Mouse (Mus musculus) hindbrain, embryonic 14.5 days (tissue): Measurements from ENCODE around the gene Rassf1. TPM values are rescaled to one million over a fixed set of nuclear protein-coding genes. Genes with fewer than 3 reads are reported as not detected.
A peak's percentile ranks its signal among the peaks of the same experiment; 100 is the strongest.

ENCODE experiments used
- ATAC-seq: fragments of 200-750 bp; cut with Nextera tagmentation; 2 replicates; pipeline ENCODE4 v1.8.0; 2017; ENCODE audit warnings: moderate number of reproducible peaks, mild to moderate bottlenecking, moderate TSS enrichment, moderate library complexity; ENCODE audit not compliant: low FRiP score
- DNase-seq: peaks from one replicate; pipeline ENCODE4 v3.0.0-alpha.2; 2015; ENCODE audit warnings: low spot score
- H3K27ac ChIP-seq: fragments of 300-500 bp; sonication (generic); 2 replicates; pipeline ENCODE4 v1.5.1; 2014; ENCODE audit warnings: mild to moderate bottlenecking, moderate library complexity
- H3K27me3 ChIP-seq: fragments of 300-500 bp; sonication (generic); 2 replicates; pipeline ENCODE4 v1.6.1; 2014; ENCODE audit warnings: mild to moderate bottlenecking, low read length, mixed read lengths; ENCODE audit not compliant: control insufficient read depth, insufficient read depth
- H3K36me3 ChIP-seq: fragments of 300-500 bp; sonication (generic); replicated peaks from 2 replicates; pipeline ENCODE4 v1.6.1; 2014; ENCODE audit not compliant: control insufficient read depth, insufficient read depth
- H3K4me1 ChIP-seq: fragments of 300-500 bp; sonication (generic); replicated peaks from 2 replicates; pipeline ENCODE4 v1.6.1; 2014; ENCODE audit warnings: antibody characterized with exemption, low read length, mixed read lengths; ENCODE audit not compliant: control insufficient read depth, insufficient read depth
- H3K4me2 ChIP-seq: fragments of 300-500 bp; sonication (generic); replicated peaks from 2 replicates; pipeline ENCODE4 v1.6.1; 2014; ENCODE audit warnings: mild to moderate bottlenecking, moderate library complexity
- H3K4me3 ChIP-seq: fragments of 300-500 bp; sonication (generic); replicated peaks from 2 replicates; pipeline ENCODE4 v1.5.1; 2014; ENCODE audit warnings: mild to moderate bottlenecking, low read length
- H3K9ac ChIP-seq: fragments of 300-500 bp; sonication (generic); 2 replicates; pipeline ENCODE4 v1.6.1; 2014
- H3K9me3 ChIP-seq: fragments of 300-500 bp; sonication (generic); 2 replicates; pipeline ENCODE4 v1.6.1; 2016; ENCODE audit warnings: low read length; ENCODE audit not compliant: control insufficient read depth
- WGBS: fragments of 180-500 bp; shearing (Covaris S2); extraction: QIAGEN DNeasy Blood & Tissue Kit; methylation state at CpG from one replicate; pipeline ENCODE4 v1.1.7; 2014; 5-methylcytosine and 5-hydroxymethylcytosine counted together
- polyA plus RNA-seq: library from polyadenylated mRNA; unstranded; fragments of >200 nt; fragmentation: Nextera tagmentation; extraction: Ambion mirVana; gene quantifications from 2 replicates; pipeline ENCODE4 v1.2.1, GENCODE M21; 2014

Rassf1 gene
- polyA plus RNA-seq, 1 experiment from 2014 or later, result 32.6 TPM

- DNase-seq, result no peak
- 0 out of 2 replicates have a peak overlapping the region, but pooled peaks have one; percentile 9 for H3K27ac ChIP-seq
- H3K9me3 ChIP-seq, result no peaks in the 10 kb centered on the region
- H3K4me1 ChIP-seq, result peaks cover 20% of the 10 kb centered on the region; the same call in 1 of the 2 replicates
- peaks cover 14% of the 10 kb centered on the region; the same call in 1 of the 2 replicates for H3K36me3 ChIP-seq
- H3K9ac ChIP-seq, result no peak overlapping the region
- H3K4me3 ChIP-seq, result no peak overlapping the region
- ATAC-seq, result no peak
- H3K27me3 ChIP-seq, result peaks cover 9% of the 10 kb centered on the region
- H3K4me2 ChIP-seq, result no peak overlapping the region
- WGBS, result 33% methylated on average over 6 of the region's 6 CpGs
These were observed 31.0 kb upstream of the Rassf1 start for GRCm38 (mm10) chr9:107520331-107520730.

- H3K27me3 ChIP-seq, result peaks cover 18% of the 10 kb centered on the region
- no peak overlapping the region for H3K4me3 ChIP-seq
- H3K4me1 ChIP-seq, result peaks cover 20% of the 10 kb centered on the region; the same call in 1 of the 2 replicates
- ATAC-seq (no peak), DNase-seq (no peak)
- no peak overlapping the region for H3K4me2 ChIP-seq
- WGBS, result 60% methylated on average over 5 of the region's 5 CpGs
- peaks cover 14% of the 10 kb centered on the region; the same call in 1 of the 2 replicates for H3K36me3 ChIP-seq
- no peaks in the 10 kb centered on the region for H3K9me3 ChIP-seq
- no peak overlapping the region for H3K9ac ChIP-seq
- no peak overlapping the region for H3K27ac ChIP-seq
These were observed 30.2 kb upstream of the Rassf1 start for GRCm38 (mm10) chr9:107521190-107521589.

GRCm38 (mm10) chr9:107521711-107522399, 29.5 kb upstream of the Rassf1 start:
- ATAC-seq (no peak), DNase-seq (no peak)
- no peak overlapping the region for H3K4me3 ChIP-seq
- 27% methylated on average over 25 of the region's 25 CpGs for WGBS
- H3K27ac ChIP-seq, result peak overlapping the region; percentile 38; the same call in 1 of the 2 replicates
- peaks cover 24% of the 10 kb centered on the region for H3K27me3 ChIP-seq
- H3K36me3 ChIP-seq, result peaks cover 12% of the 10 kb centered on the region; the same call in 1 of the 2 replicates
- no peaks in the 10 kb centered on the region for H3K9me3 ChIP-seq
- H3K4me1 ChIP-seq, result peaks cover 20% of the 10 kb centered on the region; the same call in 1 of the 2 replicates
- H3K4me2 ChIP-seq, result peak overlapping the region; percentile 19; the same call in 1 of the 2 replicates
- 0 out of 2 replicates have a peak overlapping the region, but pooled peaks have one; percentile 1 for H3K9ac ChIP-seq

- Histone ChIP-seq H3K4me1 (peaks cover 20% of the 10 kb centered on the region; the same call in 1 of the 2 replicates), H3K9ac (0 out of 2 replicates have a peak overlapping the region, but pooled peaks have one; percentile 1), H3K36me3 (peaks cover 9% of the 10 kb centered on the region; the same call in 1 of the 2 replicates), H3K4me3 (no peak overlapping the region), H3K27me3 (peaks cover 25% of the 10 kb centered on the region), H3K9me3 (no peaks in the 10 kb centered on the region), H3K4me2 (no peak overlapping the region), H3K27ac (0 out of 2 replicates have a peak overlapping the region, but pooled peaks have one; percentile 14)
- DNase-seq, result no peak
- 18% methylated on average over 2 of the region's 2 CpGs for WGBS
- ATAC-seq, result no peak; the same call in 1 of the 2 replicates
These were observed 29.0 kb upstream of the Rassf1 start for GRCm38 (mm10) chr9:107522400-107522711.

GRCm38 (mm10) chr9:107526198-107527026, 24.9 kb upstream of the Rassf1 start:
- peak overlapping the region; percentile 47 for H3K4me2 ChIP-seq
- peaks cover 11% of the 10 kb centered on the region; the same call in 1 of the 2 replicates for H3K4me1 ChIP-seq
- 6% methylated on average over 44 of the region's 44 CpGs for WGBS
- ATAC-seq, result peak; percentile 42; the same call in 1 of the 2 replicates
- H3K4me3 ChIP-seq, result peak overlapping the region; percentile 22
- H3K27ac ChIP-seq, result no peak overlapping the region
- peak; percentile 51 for DNase-seq
- no peaks in the 10 kb centered on the region for H3K9me3 ChIP-seq
- no peaks in the 10 kb centered on the region for H3K36me3 ChIP-seq
- peaks cover 25% of the 10 kb centered on the region for H3K27me3 ChIP-seq
- peak overlapping the region; percentile 39; the same call in 1 of the 2 replicates for H3K9ac ChIP-seq

GRCm38 (mm10) chr9:107533791-107534407, 17.5 kb upstream of the Rassf1 start, which contains the start of gene Tmem115:
Tmem115 (plus strand) TSS chr9:107533945.
- Histone ChIP-seq H3K27ac (peak within 1 kb of the TSS; percentile 48; the same call in 1 of the 2 replicates), H3K9me3 (no peaks in the 10 kb centered on the region), H3K4me2 (peak within 1 kb of the TSS; percentile 98), H3K9ac (peak within 1 kb of the TSS; percentile 78), H3K27me3 (no peaks in the 10 kb centered on the region), H3K36me3 (peaks cover 18% of the 10 kb centered on the region), H3K4me1 (peaks cover 23% of the 10 kb centered on the region), H3K4me3 (peak within 1 kb of the TSS; percentile 66)
- peak; percentile 92 for DNase-seq
- peak; percentile 99 for ATAC-seq
- under 1% methylated on average over 48 of the region's 48 CpGs for WGBS

- Histone ChIP-seq H3K4me3 (peak overlapping the region; percentile 66), H3K27me3 (no peaks in the 10 kb centered on the region), H3K27ac (peak overlapping the region; percentile 48; the same call in 1 of the 2 replicates), H3K9ac (peak overlapping the region; percentile 78), H3K36me3 (peaks cover 25% of the 10 kb centered on the region), H3K9me3 (no peaks in the 10 kb centered on the region), H3K4me1 (peaks cover 23% of the 10 kb centered on the region), H3K4me2 (peak overlapping the region; percentile 98)
- no peak for DNase-seq
- WGBS, result under 1% methylated on average over 40 of the region's 40 CpGs
- peak; percentile 10 for ATAC-seq
These were observed 16.8 kb upstream of the Rassf1 start for GRCm38 (mm10) chr9:107534408-107535202.

GRCm38 (mm10) chr9:107538231-107538630, 13.1 kb upstream of the Rassf1 start:
- Histone ChIP-seq H3K4me3 (no peak overlapping the region), H3K27ac (no peak overlapping the region), H3K4me2 (no peak overlapping the region), H3K27me3 (no peaks in the 10 kb centered on the region), H3K4me1 (peaks cover 42% of the 10 kb centered on the region), H3K36me3 (peaks cover 36% of the 10 kb centered on the region), H3K9me3 (no peaks in the 10 kb centered on the region), H3K9ac (no peak overlapping the region)
- no peak for ATAC-seq
- no peak for DNase-seq
- WGBS, result 96% methylated on average over 7 of the region's 7 CpGs
